Mouse (Mus musculus) hematopoietic stem cell, adult 5-6 weeks (primary cell): ENCODE results near the gene Ergic1. TPM values are rescaled to one million over a fixed set of nuclear protein-coding genes. Genes with fewer than 3 reads are reported as not detected.

Source experiments
- ATAC-seq, 2 experiments: fragments of 125-278 bp in 1 of 2; replicated peaks in 1 of 2; 2 replicates each; pipeline ENCODE4 v1.8.0; 2016 to 2017; ENCODE audit warnings: inconsistent platforms in 2 of 2, mild to moderate bottlenecking in 2 of 2, moderate number of reproducible peaks in 2 of 2, low read depth in 1 of 2, moderate TSS enrichment in 1 of 2; ENCODE audit not compliant: low FRiP score in 2 of 2, poor library complexity in 2 of 2, severe bottlenecking in 2 of 2, insufficient read depth in 1 of 2, low TSS enrichment in 1 of 2
- total RNA-seq: library from RNA; stranded (forward); fragments of 172-1452, 232-1000 nt; gene quantifications from 2 replicates; pipeline ENCODE4 v1.2.3, GENCODE M21; 2017

Gene Ergic1
- total RNA-seq, 1 experiment from 2014 or later: 67.5 TPM

- no peak for ATAC-seq
These were observed 22.3 kb downstream of the Ergic1 start for GRCm38 (mm10) chr17:26583606-26584005.

GRCm38 (mm10) chr17:26584063-26584462 is 22.8 kb downstream of the Ergic1 start:
- no peak for ATAC-seq

- ATAC-seq: no peak
These were observed 23.4 kb downstream of the Ergic1 start for GRCm38 (mm10) chr17:26584558-26585136.

GRCm38 (mm10) chr17:26587961-26588487 is 26.7 kb downstream of the Ergic1 start:
- ATAC-seq: no peak

- ATAC-seq: no peak
These were observed 31.2 kb downstream of the Ergic1 start for GRCm38 (mm10) chr17:26592510-26592909.

GRCm38 (mm10) chr17:26593199-26593598 is 31.9 kb downstream of the Ergic1 start:
- ATAC-seq: no peak

GRCm38 (mm10) chr17:26594171-26594570 is 32.9 kb downstream of the Ergic1 start:
- no peak for ATAC-seq

GRCm38 (mm10) chr17:26594958-26595357 is 33.7 kb downstream of the Ergic1 start:
- ATAC-seq: no peak

- peak; percentile 43 to 48; a peak in 3 of 4 replicates for ATAC-seq
These were observed 34.3 kb downstream of the Ergic1 start for GRCm38 (mm10) chr17:26595448-26596167.

- ATAC-seq: no peak
These were observed 34.9 kb downstream of the Ergic1 start for GRCm38 (mm10) chr17:26596168-26596658.

GRCm38 (mm10) chr17:26596856-26597481 is 35.7 kb downstream of the Ergic1 start:
- no peak for ATAC-seq

GRCm38 (mm10) chr17:26598845-26599244 is 37.6 kb downstream of the Ergic1 start:
- no peak for ATAC-seq

- no peak for ATAC-seq
These were observed 39.7 kb downstream of the Ergic1 start for GRCm38 (mm10) chr17:26600913-26601447.

GRCm38 (mm10) chr17:26601514-26601913 is 40.2 kb downstream of the Ergic1 start:
- no peak for ATAC-seq

GRCm38 (mm10) chr17:26601926-26602325 is 40.6 kb downstream of the Ergic1 start:
- ATAC-seq: no peak

GRCm38 (mm10) chr17:26602371-26602885 is 41.1 kb downstream of the Ergic1 start:
- no peak for ATAC-seq

GRCm38 (mm10) chr17:26603311-26603710 is 42.0 kb downstream of the Ergic1 start:
- ATAC-seq: no peak

GRCm38 (mm10) chr17:26605636-26606035 is 44.3 kb downstream of the Ergic1 start:
- peak; percentile 57 to 59; a peak in 3 of 4 replicates for ATAC-seq
